Mouse (Mus musculus) kidney, adult 11 months (tissue): ENCODE data around the gene Usp29.
"Not testable (repeated sequence)": the region's sequence is repeated elsewhere in the genome, so short reads cannot be mapped to it uniquely, and the experiment has no call there.

ENCODE experiments used
- DNase-seq: peaks from one replicate; pipeline ENCODE4 v3.0.0; 2022

Gene Usp29

GRCm38 (mm10) chr7:6937040-6937439 lies 206.7 kb downstream of the Usp29 start:
- DNase-seq: peak; percentile 28

GRCm38 (mm10) chr7:6940761-6941231 lies 210.4 kb downstream of the Usp29 start:
- no peak for DNase-seq

GRCm38 (mm10) chr7:6948061-6948460 lies 217.7 kb downstream of the Usp29 start:
- DNase-seq: not testable (repeated sequence)

GRCm38 (mm10) chr7:6956576-6956975 lies 226.2 kb downstream of the Usp29 start:
- no peak for DNase-seq

- DNase-seq: no peak
Measured at GRCm38 (mm10) chr7:6958574-6958973, 228.2 kb downstream of the Usp29 start.

GRCm38 (mm10) chr7:6973566-6973965 lies 243.2 kb downstream of the Usp29 start:
- no peak for DNase-seq

- DNase-seq: no peak
Measured at GRCm38 (mm10) chr7:6976890-6977289, 246.5 kb downstream of the Usp29 start.

GRCm38 (mm10) chr7:6995251-6995650 lies 264.9 kb downstream of the Usp29 start, which contains the start of gene Aurkc:
Gene Aurkc, plus strand, starts transcription at chr7:6995300.
- DNase-seq: not testable (repeated sequence)

GRCm38 (mm10) chr7:6998914-6999313 lies 268.5 kb downstream of the Usp29 start:
- not testable (repeated sequence) for DNase-seq

- not testable (repeated sequence) for DNase-seq
Measured at GRCm38 (mm10) chr7:7005441-7005840, 275.1 kb downstream of the Usp29 start.
